Mouse (Mus musculus) retina, postnatal 7 days (tissue): ENCODE results near the gene Maged1.
"Not testable (repeated sequence)": the region's sequence is repeated elsewhere in the genome, so short reads cannot be mapped to it uniquely, and the experiment has no call there.

Experiments
- DNase-seq: peaks from one replicate; pipeline ENCODE4 v3.0.0-alpha.2; 2012; ENCODE audit warnings: low read depth, low spot score

The Maged1 gene

GRCm38 (mm10) chrX:94541918-94542355 lies at the start of gene Maged1:
Gene Maged1 (minus strand): TSS chrX:94542143.
- peak; percentile 90 for DNase-seq

- no peak for DNase-seq
These were observed 38.3 kb upstream of the Maged1 start for GRCm38 (mm10) chrX:94580251-94580650.

- DNase-seq: no peak
These were observed 22.8 kb upstream of the Maged1 start for GRCm38 (mm10) chrX:94564694-94565093.

GRCm38 (mm10) chrX:94562392-94562791 lies 20.4 kb upstream of the Maged1 start:
- no peak for DNase-seq

GRCm38 (mm10) chrX:94548227-94548626 lies 6.3 kb upstream of the Maged1 start:
- DNase-seq: no peak

- no peak for DNase-seq
These were observed 4.0 kb upstream of the Maged1 start for GRCm38 (mm10) chrX:94545941-94546340.

GRCm38 (mm10) chrX:94544923-94545322 lies 3.0 kb upstream of the Maged1 start:
- no peak for DNase-seq

- DNase-seq: no peak
These were observed 593 bp upstream of the Maged1 start for GRCm38 (mm10) chrX:94542536-94542935.

GRCm38 (mm10) chrX:94541206-94541605 lies 737 bp downstream of the Maged1 start:
- DNase-seq: no peak

GRCm38 (mm10) chrX:94540341-94541201 lies 1.4 kb downstream of the Maged1 start:
- DNase-seq: peak; percentile 61

GRCm38 (mm10) chrX:94534346-94534745 lies 7.6 kb downstream of the Maged1 start:
- no peak for DNase-seq

GRCm38 (mm10) chrX:94530301-94530700 lies 11.6 kb downstream of the Maged1 start:
- no peak for DNase-seq

GRCm38 (mm10) chrX:94522166-94522565 lies 19.8 kb downstream of the Maged1 start:
- no peak for DNase-seq

GRCm38 (mm10) chrX:94508442-94508819 lies 33.5 kb downstream of the Maged1 start:
- no peak for DNase-seq

GRCm38 (mm10) chrX:94507698-94508441 lies 34.1 kb downstream of the Maged1 start:
- not testable (repeated sequence) for DNase-seq

GRCm38 (mm10) chrX:94486001-94486792 lies 55.7 kb downstream of the Maged1 start:
- DNase-seq: no peak
